Mouse (Mus musculus) ES-E14 (cell line): ENCODE measurements at regions not wholly inside any gene's neighbourhood (a gene's known extent, or its start where the extent isn't known, plus 50 kb on each side); places are given as distances from the start of the nearest gene placed in this dataset.
"Not testable (repeated sequence)": the region's sequence is repeated elsewhere in the genome, so short reads cannot be mapped to it uniquely, and the experiment has no call there.

Source experiments
- DNase-seq: peaks from one replicate; pipeline ENCODE4 v3.0.0-alpha.2; 2013; ENCODE audit warnings: low read depth, low spot score
- H3K27ac ChIP-seq: 2 replicates; pipeline ENCODE4 v1.5.1; 2012; ENCODE audit warnings: low read depth, mild to moderate bottlenecking, low read length, moderate library complexity, mixed read lengths; ENCODE audit not compliant: poor library complexity, insufficient read depth, severe bottlenecking
- H3K36me3 ChIP-seq: 2 replicates; pipeline ENCODE4 v1.6.1; 2012; ENCODE audit warnings: mild to moderate bottlenecking, low read length, moderate library complexity, mixed read lengths; ENCODE audit not compliant: control insufficient read depth, poor library complexity, insufficient read depth, severe bottlenecking
- H3K4me1 ChIP-seq, 2 experiments: fragments of 150-350 bp in 1 of 2; sonication (generic) in 1 of 2; 2 replicates each; pipeline ENCODE4 v1.6.1; 2012; ENCODE audit warnings: low read length in 2 of 2, mild to moderate bottlenecking in 1 of 2, mixed read lengths in 1 of 2; ENCODE audit not compliant: control insufficient read depth in 2 of 2, insufficient read depth in 2 of 2, poor library complexity in 1 of 2
- H3K4me3 ChIP-seq, 2 experiments: fragments of 150-350 bp in 1 of 2; sonication (generic) in 1 of 2; 2 replicates each; pipeline ENCODE4 v1.5.1; 2012; ENCODE audit warnings: low read length in 2 of 2, low read depth in 1 of 2, mild to moderate bottlenecking in 1 of 2, mixed read lengths in 1 of 2; ENCODE audit not compliant: insufficient read depth in 1 of 2, poor library complexity in 1 of 2, severe bottlenecking in 1 of 2
- H3K9ac ChIP-seq: 2 replicates; pipeline ENCODE4 v1.6.1; 2012; ENCODE audit warnings: low read depth, mild to moderate bottlenecking, low read length, mixed read lengths; ENCODE audit not compliant: poor library complexity, insufficient read depth, severe bottlenecking
- H3K9me3 ChIP-seq: fragments of 150-350 bp; sonication (generic); 2 replicates; pipeline ENCODE4 v1.6.1; 2012; ENCODE audit warnings: low read depth, mild to moderate bottlenecking, low read length; ENCODE audit not compliant: control insufficient read depth, insufficient read depth
- CHD2 ChIP-seq: IDR thresholded peaks from 2 replicates; pipeline ENCODE4 v1.6.1; 2014; ENCODE audit warnings: mild to moderate bottlenecking, low read depth, low read length, inconsistent platforms
- HCFC1 ChIP-seq: IDR thresholded peaks from 2 replicates; pipeline ENCODE4 v1.6.1; 2012; ENCODE audit warnings: low read length, inconsistent platforms, borderline replicate concordance; ENCODE audit not compliant: insufficient read depth
- MAFK ChIP-seq: IDR thresholded peaks from 2 replicates; pipeline ENCODE4 v1.6.1; 2014; ENCODE audit warnings: mild to moderate bottlenecking, low read depth, low read length, inconsistent platforms; ENCODE audit not compliant: insufficient read depth
- ZC3H11A ChIP-seq: IDR thresholded peaks from 2 replicates; pipeline ENCODE4 v1.6.1; 2012; ENCODE audit warnings: low read depth, mild to moderate bottlenecking, inconsistent platforms, low read length, borderline replicate concordance
- ZNF384 ChIP-seq: IDR thresholded peaks from 2 replicates; pipeline ENCODE4 v1.6.1; 2012; ENCODE audit warnings: low read depth, low read length, inconsistent platforms
- in situ Hi-C, 2 experiments: fragments of 600-800 bp; cut with MboI; formaldehyde crosslinking; loops; one replicate each; pipeline ENCODE4 v1.15.1; 2025; ENCODE audit warnings: low sequenced_read_pairs in 2 of 2, inconsistent platforms in 1 of 2; ENCODE audit not compliant: unreplicated experiment in 2 of 2

- in situ Hi-C loops: no loop called here
- Histone ChIP-seq H3K36me3 (no peaks in the 10 kb centered on the region), H3K27ac (no peak overlapping the region), H3K9ac (no peak overlapping the region), H3K4me3 (peak overlapping the region in 1 of 2 experiments; percentile 32; a peak in 1 of 4 replicates), H3K9me3 (no peaks in the 10 kb centered on the region), H3K4me1 (peaks cover 1 to 14% of the 10 kb centered on the region in 2 experiments; a peak in 2 of 4 replicates)
- TF ChIP-seq MAFK: no peak
- TF ChIP-seq HCFC1: no peak
- no peak for TF ChIP-seq ZNF384
- no peak for TF ChIP-seq ZC3H11A
- no peak for TF ChIP-seq CHD2
- no peak for DNase-seq
Measured at GRCm38 (mm10) chr5:148788690-148789089, 140.4 kb downstream of the Katnal1 start.

- Histone ChIP-seq H3K27ac (no peak overlapping the region), H3K4me1 (peaks cover 1 to 11% of the 10 kb centered on the region in 2 experiments; a peak in 1 of 4 replicates), H3K36me3 (no peaks in the 10 kb centered on the region), H3K9me3 (no peaks in the 10 kb centered on the region), H3K9ac (no peak overlapping the region), H3K4me3 (no peak overlapping the region)
- in situ Hi-C loops: no loop called here
- DNase-seq: no peak
- no peak for TF ChIP-seq HCFC1
- TF ChIP-seq MAFK: no peak
- no peak for TF ChIP-seq ZNF384
- TF ChIP-seq ZC3H11A: no peak
- TF ChIP-seq CHD2: no peak
Measured at GRCm38 (mm10) chr5:148787270-148787669, 141.8 kb downstream of the Katnal1 start.

DNA sequence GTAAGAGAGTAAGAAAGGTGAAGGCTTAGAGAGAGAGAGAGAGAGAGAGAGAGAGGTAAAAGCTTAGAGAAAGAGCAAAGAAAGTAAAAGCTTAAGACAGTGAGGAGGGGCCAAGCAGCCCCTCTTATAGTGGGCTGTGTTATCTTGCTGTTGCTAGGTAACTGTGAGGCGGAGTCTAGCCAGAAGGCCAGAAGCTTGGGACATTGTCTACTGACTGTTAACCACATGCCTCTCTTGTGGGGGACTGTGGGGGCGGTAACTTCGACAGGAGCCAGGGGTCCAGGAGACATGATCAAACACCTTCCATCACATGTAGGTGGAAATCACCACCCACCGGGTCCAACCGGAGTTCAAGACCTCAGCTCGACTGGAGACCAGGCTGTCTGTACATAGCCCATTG, 148.0 kb downstream of the Katnal1 start:
- H3K4me3 ChIP-seq, DNase-seq, H3K9me3 ChIP-seq, H3K36me3 ChIP-seq, H3K4me1 ChIP-seq, H3K27ac ChIP-seq, H3K9ac ChIP-seq, in situ Hi-C loops: not testable (repeated sequence)

DNA sequence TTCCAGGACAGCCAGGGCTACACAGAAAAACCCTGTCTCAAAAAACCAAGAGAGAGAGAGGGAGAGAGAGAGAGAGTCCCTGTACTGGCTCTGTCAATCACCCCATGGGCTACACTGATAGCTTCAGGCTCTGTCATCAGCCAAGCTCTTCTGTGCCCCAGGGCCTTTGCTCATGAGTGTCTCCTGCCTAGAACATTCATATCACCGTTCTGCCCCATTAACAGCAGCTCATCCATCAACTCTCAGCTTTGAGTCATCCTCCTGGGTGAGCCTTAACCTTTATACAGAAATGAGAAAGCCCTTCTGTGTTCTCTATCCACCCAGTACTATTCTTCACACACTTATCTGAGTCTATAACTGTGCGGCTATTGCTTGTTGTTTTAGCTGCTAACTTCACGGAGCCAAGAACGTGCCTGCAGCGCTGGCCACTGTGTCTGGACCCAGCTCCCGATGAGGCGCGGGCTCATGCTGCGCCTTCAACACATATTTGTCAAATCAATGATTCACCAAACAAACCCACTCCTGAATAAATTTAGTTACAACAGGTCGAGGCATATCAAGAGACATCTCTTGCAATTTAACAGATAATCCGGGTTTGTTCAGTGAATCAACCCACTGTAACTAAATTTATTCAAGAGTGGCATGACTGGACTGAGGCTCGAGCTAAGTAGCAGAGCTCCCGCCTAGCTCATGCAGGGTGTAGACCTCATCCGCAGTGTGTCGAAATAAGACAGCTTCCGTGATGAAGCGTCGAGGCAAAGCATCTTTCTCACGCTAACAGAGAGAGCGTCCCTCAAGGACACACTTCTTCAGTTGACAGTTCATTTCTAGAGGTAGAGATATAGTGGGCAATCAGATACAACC, 152.1 kb downstream of the Katnal1 start:
- Histone ChIP-seq H3K4me3 (no peak overlapping the region), H3K27ac (no peak overlapping the region), H3K4me1 (no peaks in the 10 kb centered on the region; a peak in 1 of 4 replicates), H3K36me3 (no peaks in the 10 kb centered on the region), H3K9me3 (no peaks in the 10 kb centered on the region), H3K9ac (no peak overlapping the region)
- no peak for TF ChIP-seq HCFC1
- no peak for TF ChIP-seq CHD2
- no peak for TF ChIP-seq ZNF384
- TF ChIP-seq MAFK: no peak
- TF ChIP-seq ZC3H11A: no peak
- DNase-seq: no peak
- in situ Hi-C loops: no loop called here

DNA sequence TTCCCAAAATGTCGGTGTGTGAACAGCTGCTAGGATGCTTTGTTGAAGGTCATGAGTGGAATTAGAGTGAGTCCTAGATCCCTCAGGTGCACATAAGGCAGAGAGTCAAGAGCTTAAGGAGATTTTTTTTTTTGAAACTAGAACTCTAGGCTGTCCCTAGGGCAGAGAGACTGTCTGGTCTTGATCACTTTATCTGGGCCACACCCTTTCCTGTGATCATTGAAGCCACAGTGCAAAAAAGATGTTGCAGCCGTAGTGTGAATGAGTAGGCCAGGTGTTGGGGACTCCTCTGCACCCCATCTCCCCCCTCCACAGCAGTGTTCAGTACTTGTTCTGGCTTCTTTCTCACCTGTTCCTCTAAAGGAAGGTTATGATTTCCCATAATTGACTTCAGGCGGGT, 153.9 kb downstream of the Katnal1 start:
- in situ Hi-C loops: no loop called here
- TF ChIP-seq ZNF384 (no peak), CHD2 (no peak), HCFC1 (no peak)

More for the DNA sequence above, 153.9 kb downstream of the Katnal1 start:
- H3K9ac ChIP-seq: no peak overlapping the region
- H3K4me3 ChIP-seq: no peak overlapping the region
- H3K9me3 ChIP-seq: no peaks in the 10 kb centered on the region
- DNase-seq: no peak
- H3K36me3 ChIP-seq: no peaks in the 10 kb centered on the region
- H3K4me1 ChIP-seq: peaks cover 2% of the 10 kb centered on the region in 2 experiments; a peak in 2 of 4 replicates
- no peak overlapping the region for H3K27ac ChIP-seq
